Mouse (Mus musculus) myocyte (in vitro differentiated cells): ENCODE data around the gene Nccrp1. TPM values are rescaled to one million over a fixed set of nuclear protein-coding genes. Genes with fewer than 3 reads are reported as not detected.

Experiments
- polyA plus RNA-seq: library from polyadenylated mRNA; unstranded; fragments of >200 nt; fragmentation: generic; extraction: Trizol; gene quantifications from one replicate; pipeline ENCODE4 v1.2.1, GENCODE M21; 2012; ENCODE audit warnings: missing spikeins

Gene Nccrp1
- polyA plus RNA-seq, 1 experiment, result 0.07 TPM

Other genes starting within 250 kb of the Nccrp1 start
- 0.02 TPM for gene Dll3, start 245.0 kb downstream of the Nccrp1 start, polyA plus RNA-seq
- 83.6 TPM for gene Timm50, start 235.2 kb downstream of the Nccrp1 start, polyA plus RNA-seq
- 84.2 TPM for gene Supt5, start 208.5 kb downstream of the Nccrp1 start, polyA plus RNA-seq
- gene Rps16, start 196.6 kb downstream of the Nccrp1 start, polyA plus RNA-seq, result 4,542 TPM
- 15.8 TPM for gene Plekhg2, start 174.7 kb downstream of the Nccrp1 start, polyA plus RNA-seq
- gene Zfp36, start 167.0 kb downstream of the Nccrp1 start, polyA plus RNA-seq, result 7.5 TPM
- 34.2 TPM for gene Med29, start 154.5 kb downstream of the Nccrp1 start, polyA plus RNA-seq
- 34.3 TPM for gene Paf1, start 154.3 kb downstream of the Nccrp1 start, polyA plus RNA-seq
- not detected for gene Gmfg, start 109.8 kb downstream of the Nccrp1 start, polyA plus RNA-seq
- not detected for gene Lrfn1, start 95.3 kb downstream of the Nccrp1 start, polyA plus RNA-seq
- gene Ifnl2, start 36.8 kb downstream of the Nccrp1 start, polyA plus RNA-seq, result not detected
- gene Ifnl3, start 24.4 kb downstream of the Nccrp1 start, polyA plus RNA-seq, result not detected
- gene Sycn, start 6.4 kb downstream of the Nccrp1 start, polyA plus RNA-seq, result not detected
- gene Samd4b, start 50.9 kb upstream of the Nccrp1 start, polyA plus RNA-seq, result 29.4 TPM
- 27.5 TPM for gene Pak4, start 50.9 kb upstream of the Nccrp1 start, polyA plus RNA-seq
- gene Acp7, start 84.1 kb upstream of the Nccrp1 start, polyA plus RNA-seq, result not detected
- gene Fbxo27, start 145.6 kb upstream of the Nccrp1 start, polyA plus RNA-seq, result not detected
- gene Fbxo17, start 169.6 kb upstream of the Nccrp1 start, polyA plus RNA-seq, result 33.1 TPM
- 132 TPM for gene Mrps12, start 194.6 kb upstream of the Nccrp1 start, polyA plus RNA-seq
- 10.5 TPM for gene Sars2, start 194.7 kb upstream of the Nccrp1 start, polyA plus RNA-seq
- not detected for gene Ccer2, start 208.9 kb upstream of the Nccrp1 start, polyA plus RNA-seq
- gene Sirt2, start 219.5 kb upstream of the Nccrp1 start, polyA plus RNA-seq, result 100.0 TPM
- 59.3 TPM for gene Nfkbib, start 220.3 kb upstream of the Nccrp1 start, polyA plus RNA-seq
- gene Rinl, start 241.7 kb upstream of the Nccrp1 start, polyA plus RNA-seq, result 0.12 TPM